8 mouse cellular contexts compared by ENCODE assay signal in the genomic region with DNA sequence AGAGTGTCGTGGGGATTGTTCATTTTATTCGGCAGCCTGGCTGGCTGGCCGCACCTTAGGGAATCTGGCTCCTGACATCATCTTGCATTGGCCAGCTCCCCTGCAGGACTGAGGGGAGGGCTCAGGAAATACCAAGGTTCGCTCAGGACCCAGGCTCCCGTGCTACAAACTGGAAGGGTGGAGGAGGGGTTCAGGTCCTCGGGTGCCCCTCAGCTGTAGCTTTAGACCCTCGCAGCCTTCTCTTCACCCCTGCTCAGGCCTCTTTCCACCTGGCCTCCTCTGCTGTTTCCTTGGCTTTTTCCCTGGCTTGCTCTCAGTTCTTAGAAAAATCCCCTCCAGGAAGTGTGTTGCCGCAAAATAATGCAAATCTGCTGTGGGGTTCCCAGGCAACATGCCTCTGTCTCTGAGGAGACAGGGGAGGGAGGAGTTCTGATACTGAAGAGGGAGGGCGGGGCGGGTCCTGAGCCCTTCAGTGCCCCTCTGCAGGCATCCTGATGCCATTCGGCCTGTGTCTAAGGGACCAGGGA. TPM values are rescaled to one million over a fixed set of nuclear protein-coding genes. Genes with fewer than 3 reads are reported as not detected.
DNase-seq lines count a peak whose midpoint lies in the region; ATAC-seq and TF ChIP-seq lines count a peak whose summit lies in the region.

No protein-coding gene starts in this region.

- no peak for TF ChIP-seq POLR2A in thymus, adult 2 months (IDR thresholded peaks at IDR 0.05; ENCODE audit: control insufficient read depth, extremely low read depth, insufficient read depth, low read length, poor library complexity)

- peaks cover 26% of the 10 kb centered on the region for H3K4me1 ChIP-seq in liver, embryonic 13.5 days (replicated peaks)
- H3K4me1 ChIP-seq in embryonic facial prominence, embryonic 14.5 days (ENCODE audit: control insufficient read depth, insufficient read depth, low read length), result peaks cover 41% of the 10 kb centered on the region
- H3K4me1 ChIP-seq in limb, embryonic 10.5 days, result peaks cover 45% of the 10 kb centered on the region
- peaks cover 28% of the 10 kb centered on the region for H3K4me1 ChIP-seq in stomach, embryonic 14.5 days (ENCODE audit: control insufficient read depth, insufficient read depth, low read length)
- H3K4me1 ChIP-seq in thymus, adult 2 months (replicated peaks; ENCODE audit: control insufficient read depth, insufficient read depth, low read length), result peaks cover 48% of the 10 kb centered on the region

- no peak overlapping the region for H3K4me3 ChIP-seq in liver, embryonic 13.5 days (replicated peaks)
- peak overlapping the region; percentile 16 for H3K4me3 ChIP-seq in embryonic facial prominence, embryonic 14.5 days (ENCODE audit: low read depth, low read length)
- H3K4me3 ChIP-seq in limb, embryonic 10.5 days, result peak overlapping the region; percentile 33
- H3K4me3 ChIP-seq in stomach, embryonic 14.5 days (ENCODE audit: low read depth, low read length), result peak overlapping the region; percentile 1; the same call in 1 of the 2 replicates
- H3K4me3 ChIP-seq in thymus, adult 2 months (ENCODE audit: control insufficient read depth, insufficient read depth, low read length), result no peak overlapping the region

- H3K9ac ChIP-seq in liver, embryonic 13.5 days, result no peak overlapping the region
- peak overlapping the region; percentile 42 for H3K9ac ChIP-seq in embryonic facial prominence, embryonic 14.5 days (ENCODE audit: low read depth, low read length)
- no peak overlapping the region for H3K9ac ChIP-seq in stomach, embryonic 14.5 days (replicated peaks; ENCODE audit: low read depth, low read length)

- WGBS in liver, embryonic 13.5 days (ENCODE audit: insufficient replicate concordance), result 32% methylated on average over 11 of the region's 11 CpGs
- 14% methylated on average over 11 of the region's 11 CpGs for WGBS in embryonic facial prominence, embryonic 14.5 days
- WGBS in limb, embryonic 10.5 days, result 16% methylated on average over 11 of the region's 11 CpGs
- WGBS in stomach, embryonic 14.5 days, result 12% methylated on average over 11 of the region's 11 CpGs
- 27% methylated on average over 11 of the region's 11 CpGs for WGBS in thymus, adult 2 months

- no peaks in the 10 kb centered on the region for H3K36me3 ChIP-seq in liver, embryonic 13.5 days
- no peaks in the 10 kb centered on the region for H3K36me3 ChIP-seq in embryonic facial prominence, embryonic 14.5 days (ENCODE audit: control insufficient read depth, insufficient read depth, low read length)
- H3K36me3 ChIP-seq in limb, embryonic 10.5 days, result no peaks in the 10 kb centered on the region
- no peaks in the 10 kb centered on the region for H3K36me3 ChIP-seq in stomach, embryonic 14.5 days (ENCODE audit: control insufficient read depth, insufficient read depth, low read length)
- H3K36me3 ChIP-seq in thymus, adult 2 months (ENCODE audit: control insufficient read depth, insufficient read depth, low read length), result no peaks in the 10 kb centered on the region

- H3K9me3 ChIP-seq in liver, embryonic 13.5 days (replicated peaks), result no peaks in the 10 kb centered on the region
- H3K9me3 ChIP-seq in embryonic facial prominence, embryonic 14.5 days (ENCODE audit: control insufficient read depth, low read length), result no peaks in the 10 kb centered on the region
- H3K9me3 ChIP-seq in limb, embryonic 10.5 days (replicated peaks), result no peaks in the 10 kb centered on the region
- no peaks in the 10 kb centered on the region for H3K9me3 ChIP-seq in stomach, embryonic 14.5 days (ENCODE audit: control insufficient read depth, low read depth, low read length)

- H3K27me3 ChIP-seq in liver, embryonic 13.5 days, result no peaks in the 10 kb centered on the region
- H3K27me3 ChIP-seq in embryonic facial prominence, embryonic 14.5 days (replicated peaks; ENCODE audit: control insufficient read depth, insufficient read depth, low read length), result no peaks in the 10 kb centered on the region
- H3K27me3 ChIP-seq in limb, embryonic 10.5 days (ENCODE audit: low read depth, poor library complexity, severe bottlenecking), result no peaks in the 10 kb centered on the region
- no peaks in the 10 kb centered on the region for H3K27me3 ChIP-seq in stomach, embryonic 14.5 days (ENCODE audit: control insufficient read depth, insufficient read depth, low read length)
- no peaks in the 10 kb centered on the region for H3K27me3 ChIP-seq in thymus, adult 2 months (ENCODE audit: control insufficient read depth, insufficient read depth, low read length)

- no peak overlapping the region for H3K27ac ChIP-seq in liver, embryonic 13.5 days
- H3K27ac ChIP-seq in embryonic facial prominence, embryonic 14.5 days (replicated peaks; ENCODE audit: low read depth, low read length), result peak overlapping the region; percentile 80
- H3K27ac ChIP-seq in limb, embryonic 10.5 days, result peak overlapping the region; percentile 73
- H3K27ac ChIP-seq in stomach, embryonic 14.5 days (ENCODE audit: low read length), result peak overlapping the region; percentile 11; the same call in 1 of the 2 replicates
- no peak overlapping the region for H3K27ac ChIP-seq in thymus, adult 2 months (ENCODE audit: control insufficient read depth, insufficient read depth, low read length)

- DNase-seq in liver, embryonic 13.5 days, result no peak
- no peak for DNase-seq in liver
- peak; percentile 85 for DNase-seq in embryonic facial prominence, embryonic 14.5 days (ENCODE audit: low spot score)
- peak; percentile 51 for DNase-seq in limb, embryonic 10.5 days (ENCODE audit: low spot score)
- no peak for DNase-seq in left cerebral cortex, adult 18-20 months (ENCODE audit: low spot score in 2 of 2)
- no peak for DNase-seq in thymus, adult 2 months

- no peak for ATAC-seq in liver, embryonic 13.5 days (ENCODE audit: low read depth)
- ATAC-seq in embryonic facial prominence, embryonic 14.5 days (ENCODE audit: low read depth), result peak; percentile 28; the same call in 1 of the 2 replicates
- 0 out of 2 replicates have a peak, but pooled peaks have one; percentile 26 for ATAC-seq in stomach, embryonic 14.5 days (ENCODE audit: insufficient number of reproducible peaks, insufficient read depth, low FRiP score, low read depth)
- ATAC-seq in erythroid progenitor cell, adult 5-6 weeks (replicated peaks; ENCODE audit: low FRiP score, poor library complexity, severe bottlenecking), result no peak

- TF ChIP-seq CTCF in thymus, adult 2 months (IDR thresholded peaks at IDR 0.05; ENCODE audit: borderline replicate concordance, control insufficient read depth, extremely low read depth, insufficient read depth, low read length, poor library complexity), result no peak

- peak overlapping the region; percentile 10; the same call in 1 of the 2 replicates for H3K4me2 ChIP-seq in liver, embryonic 13.5 days
- H3K4me2 ChIP-seq in embryonic facial prominence, embryonic 14.5 days (ENCODE audit: low read depth, low read length), result peak overlapping the region; percentile 48
- H3K4me2 ChIP-seq in stomach, embryonic 14.5 days (replicated peaks; ENCODE audit: low read depth, low read length), result peak overlapping the region; percentile 18

RNA-seq across cellular contexts. Expression of a gene that starts 53.8 kb away (rescaled TPM):
- 15.0 and 15.6 TPM in 2 replicates for polyA plus RNA-seq in liver, embryonic 13.5 days (2015; fragmentation: Nextera tagmentation; extraction: Ambion mirVana)
- polyA plus RNA-seq in embryonic facial prominence, embryonic 14.5 days (2014; fragmentation: Nextera tagmentation; extraction: Ambion mirVana), result 101 and 102 TPM in 2 replicates
- polyA plus RNA-seq in limb, embryonic 10.5 days (2016; fragmentation: Nextera tagmentation; extraction: Ambion mirVana), result 38.0 and 56.9 TPM in 2 replicates
- 91.8 and 95.4 TPM in 2 replicates for polyA plus RNA-seq in stomach, embryonic 14.5 days (2014; fragmentation: Nextera tagmentation; extraction: Ambion mirVana)
- 22.6 and 25.6 TPM in 2 replicates for total RNA-seq in erythroid progenitor cell, adult 5-6 weeks (2015; ENCODE audit: low replicate concordance)
- total RNA-seq in erythroid progenitor cell, adult 5-6 weeks (2017; ENCODE audit: low replicate concordance), result 12.5 and 16.0 TPM in 2 replicates
- total RNA-seq in left cerebral cortex, adult 18-20 months (2021), result 10 to 100 TPM; 27.2 to 32.0 TPM
- 613 and 674 TPM in 2 replicates for polyA plus RNA-seq in thymus, adult 2 months (2012; rRNA removed)

RNA-seq across cellular contexts. Expression of a gene that starts 54.7 kb away (rescaled TPM):
- 281 and 285 TPM in 2 replicates for polyA plus RNA-seq in liver, embryonic 13.5 days (2015; fragmentation: Nextera tagmentation; extraction: Ambion mirVana)
- polyA plus RNA-seq in embryonic facial prominence, embryonic 14.5 days (2014; fragmentation: Nextera tagmentation; extraction: Ambion mirVana), result 397 and 404 TPM in 2 replicates
- polyA plus RNA-seq in limb, embryonic 10.5 days (2016; fragmentation: Nextera tagmentation; extraction: Ambion mirVana), result 499 and 560 TPM in 2 replicates
- 421 and 424 TPM in 2 replicates for polyA plus RNA-seq in stomach, embryonic 14.5 days (2014; fragmentation: Nextera tagmentation; extraction: Ambion mirVana)
- 104 and 111 TPM in 2 replicates for total RNA-seq in erythroid progenitor cell, adult 5-6 weeks (2015; ENCODE audit: low replicate concordance)
- total RNA-seq in erythroid progenitor cell, adult 5-6 weeks (2017; ENCODE audit: low replicate concordance), result 66.7 and 125 TPM in 2 replicates
- total RNA-seq in left cerebral cortex, adult 18-20 months (2021), result 100 to 1,000 TPM; 144 to 145 TPM
- 74.8 and 92.3 TPM in 2 replicates for polyA plus RNA-seq in thymus, adult 2 months (2012; rRNA removed)

Comparison
In these comparisons a context has a peak if more than half of its experiments do, and no peak if none do; other contexts are left out.
1. ATAC-seq: peak in embryonic facial prominence, embryonic 14.5 days (single experiment) and stomach, embryonic 14.5 days (single experiment); none in liver, embryonic 13.5 days (single experiment) and erythroid progenitor cell, adult 5-6 weeks (single experiment).
2. DNase-seq: peak in embryonic facial prominence, embryonic 14.5 days (single experiment) and limb, embryonic 10.5 days (single experiment); none in liver, embryonic 13.5 days (single experiment), liver (single experiment), left cerebral cortex, adult 18-20 months (0 of 2) and thymus, adult 2 months (single experiment).
3. H3K27ac ChIP-seq: peak in embryonic facial prominence, embryonic 14.5 days (single experiment), limb, embryonic 10.5 days (single experiment) and stomach, embryonic 14.5 days (single experiment); none in liver, embryonic 13.5 days (single experiment) and thymus, adult 2 months (single experiment).
4. H3K4me3 ChIP-seq: peak in embryonic facial prominence, embryonic 14.5 days (single experiment), limb, embryonic 10.5 days (single experiment) and stomach, embryonic 14.5 days (single experiment); none in liver, embryonic 13.5 days (single experiment) and thymus, adult 2 months (single experiment).
5. Peak in every context shown above with its lines, with median percentiles within 50 percentile points of each other: H3K4me2 ChIP-seq.